Mouse (Mus musculus) ES-E14 (cell line): Measurements from ENCODE around the gene Clybl. TPM values are rescaled to one million over a fixed set of nuclear protein-coding genes. Genes with fewer than 3 reads are reported as not detected.

Experiments
- DNase-seq: peaks from one replicate; pipeline ENCODE4 v3.0.0-alpha.2; 2013; ENCODE audit warnings: low read depth, low spot score
- H3K27ac ChIP-seq: 2 replicates; pipeline ENCODE4 v1.5.1; 2012; ENCODE audit warnings: low read depth, mild to moderate bottlenecking, low read length, moderate library complexity, mixed read lengths; ENCODE audit not compliant: poor library complexity, insufficient read depth, severe bottlenecking
- H3K36me3 ChIP-seq: 2 replicates; pipeline ENCODE4 v1.6.1; 2012; ENCODE audit warnings: mild to moderate bottlenecking, low read length, moderate library complexity, mixed read lengths; ENCODE audit not compliant: control insufficient read depth, poor library complexity, insufficient read depth, severe bottlenecking
- H3K4me1 ChIP-seq, 2 experiments: fragments of 150-350 bp in 1 of 2; sonication (generic) in 1 of 2; 2 replicates each; pipeline ENCODE4 v1.6.1; 2012; ENCODE audit warnings: low read length in 2 of 2, mild to moderate bottlenecking in 1 of 2, mixed read lengths in 1 of 2; ENCODE audit not compliant: control insufficient read depth in 2 of 2, insufficient read depth in 2 of 2, poor library complexity in 1 of 2
- H3K4me3 ChIP-seq, 2 experiments: fragments of 150-350 bp in 1 of 2; sonication (generic) in 1 of 2; 2 replicates each; pipeline ENCODE4 v1.5.1; 2012; ENCODE audit warnings: low read length in 2 of 2, low read depth in 1 of 2, mild to moderate bottlenecking in 1 of 2, mixed read lengths in 1 of 2; ENCODE audit not compliant: insufficient read depth in 1 of 2, poor library complexity in 1 of 2, severe bottlenecking in 1 of 2
- H3K9ac ChIP-seq: 2 replicates; pipeline ENCODE4 v1.6.1; 2012; ENCODE audit warnings: low read depth, mild to moderate bottlenecking, low read length, mixed read lengths; ENCODE audit not compliant: poor library complexity, insufficient read depth, severe bottlenecking
- H3K9me3 ChIP-seq: fragments of 150-350 bp; sonication (generic); 2 replicates; pipeline ENCODE4 v1.6.1; 2012; ENCODE audit warnings: low read depth, mild to moderate bottlenecking, low read length; ENCODE audit not compliant: control insufficient read depth, insufficient read depth
- CHD2 ChIP-seq: IDR thresholded peaks from 2 replicates; pipeline ENCODE4 v1.6.1; 2014; ENCODE audit warnings: mild to moderate bottlenecking, low read depth, low read length, inconsistent platforms
- HCFC1 ChIP-seq: IDR thresholded peaks from 2 replicates; pipeline ENCODE4 v1.6.1; 2012; ENCODE audit warnings: low read length, inconsistent platforms, borderline replicate concordance; ENCODE audit not compliant: insufficient read depth
- MAFK ChIP-seq: IDR thresholded peaks from 2 replicates; pipeline ENCODE4 v1.6.1; 2014; ENCODE audit warnings: mild to moderate bottlenecking, low read depth, low read length, inconsistent platforms; ENCODE audit not compliant: insufficient read depth
- ZC3H11A ChIP-seq: IDR thresholded peaks from 2 replicates; pipeline ENCODE4 v1.6.1; 2012; ENCODE audit warnings: low read depth, mild to moderate bottlenecking, inconsistent platforms, low read length, borderline replicate concordance
- ZNF384 ChIP-seq: IDR thresholded peaks from 2 replicates; pipeline ENCODE4 v1.6.1; 2012; ENCODE audit warnings: low read depth, low read length, inconsistent platforms
- in situ Hi-C, 2 experiments: fragments of 600-800 bp; cut with MboI; formaldehyde crosslinking; loops; one replicate each; pipeline ENCODE4 v1.15.1; 2025; ENCODE audit warnings: low sequenced_read_pairs in 2 of 2, inconsistent platforms in 1 of 2; ENCODE audit not compliant: unreplicated experiment in 2 of 2
- total RNA-seq: library from RNA; depleted of rRNA; stranded (reverse); fragments of 300-350 nt; gene quantifications from 2 replicates; pipeline ENCODE4 v1.2.3, GENCODE M21; 2012

The Clybl gene
- total RNA-seq, 1 experiment, result 2.6 TPM

DNA sequence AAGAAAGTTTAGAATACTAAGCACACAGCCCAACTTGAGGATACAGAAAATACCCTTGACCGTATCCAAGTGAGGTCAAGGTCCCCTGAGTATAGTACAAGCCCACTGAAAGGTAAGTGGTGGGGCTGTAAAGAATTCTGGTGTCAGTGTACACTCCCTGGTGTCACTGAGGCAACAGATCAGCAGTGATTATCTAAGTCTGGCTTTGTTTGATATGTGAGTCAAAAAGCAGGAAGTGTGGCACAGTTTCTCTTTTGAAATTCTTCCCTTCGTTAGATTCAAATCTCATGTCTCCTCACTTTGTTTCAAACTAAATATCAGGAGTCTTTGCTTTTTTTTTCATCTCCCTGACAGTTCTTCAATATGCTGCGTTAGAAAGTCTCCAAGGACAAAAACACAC, 251.1 kb downstream of the Clybl start:
- no peak overlapping the region for H3K27ac ChIP-seq
- in situ Hi-C loops, result no loop called here
- peaks cover 9 to 10% of the 10 kb centered on the region in 2 experiments for H3K4me1 ChIP-seq
- TF ChIP-seq MAFK, result no peak
- no peak for TF ChIP-seq HCFC1
- TF ChIP-seq CHD2, result no peak
- no peak for TF ChIP-seq ZC3H11A
- no peak for TF ChIP-seq ZNF384
- H3K36me3 ChIP-seq, result no peaks in the 10 kb centered on the region
- no peaks in the 10 kb centered on the region for H3K9me3 ChIP-seq
- no peak overlapping the region for H3K9ac ChIP-seq
- no peak overlapping the region for H3K4me3 ChIP-seq
- no peak for DNase-seq

DNA sequence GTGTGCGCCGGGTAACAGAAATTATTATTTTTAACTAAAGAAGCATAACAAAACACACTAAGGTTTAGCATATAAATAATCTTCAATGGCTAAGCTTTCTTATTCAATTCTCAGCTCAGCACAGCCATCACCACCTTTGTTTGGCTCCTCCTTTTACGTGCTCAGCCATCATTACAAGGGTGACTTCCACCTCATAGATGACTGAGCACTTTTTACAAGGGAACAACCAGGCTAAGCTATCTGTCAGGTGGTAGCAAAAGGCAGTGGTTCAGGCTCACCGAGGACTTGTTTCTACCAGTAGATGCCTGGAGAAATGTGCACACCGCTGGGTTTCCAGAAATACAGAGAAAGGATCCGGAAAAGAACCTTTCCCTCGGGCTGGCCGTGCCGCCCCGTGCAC, 252.5 kb downstream of the Clybl start:
- peak overlapping the region; percentile 30; the same call in 1 of the 2 replicates for H3K9ac ChIP-seq
- no peak for DNase-seq
- peak overlapping the region; percentile 59; the same call in 1 of the 2 replicates for H3K27ac ChIP-seq
- no peaks in the 10 kb centered on the region for H3K9me3 ChIP-seq
- H3K36me3 ChIP-seq, result no peaks in the 10 kb centered on the region
- in situ Hi-C loops, result no loop called here
- H3K4me1 ChIP-seq, result peaks cover 9 to 10% of the 10 kb centered on the region in 2 experiments
- peak overlapping the region in 1 of 2 experiments; percentile 25; a peak in 1 of 4 replicates for H3K4me3 ChIP-seq
- TF ChIP-seq CHD2 (no peak), ZC3H11A (no peak), MAFK (peak; percentile 97), ZNF384 (no peak), HCFC1 (peak; percentile 33; the same call in 1 of the 2 replicates)

DNA sequence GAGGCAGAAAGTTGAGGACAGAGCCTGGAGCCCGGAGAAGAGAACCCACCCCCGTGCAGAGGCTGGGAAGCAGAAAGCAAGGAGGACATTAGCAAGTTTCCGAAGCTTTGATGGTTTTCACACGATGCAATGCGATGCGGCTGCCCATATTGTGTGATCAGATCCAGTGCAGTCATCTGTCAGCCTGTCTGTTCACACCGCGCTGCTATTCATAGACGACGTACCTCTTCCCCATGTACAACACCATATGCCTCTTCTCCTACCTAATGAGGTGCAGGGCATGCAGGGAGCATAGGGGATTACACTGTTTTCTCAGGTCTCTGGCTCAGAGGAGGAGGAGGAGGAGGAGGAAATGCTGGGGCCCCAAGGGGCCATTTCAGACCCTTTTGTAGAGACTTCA, 255.3 kb downstream of the Clybl start:
- no peak for TF ChIP-seq CHD2
- TF ChIP-seq HCFC1, result no peak
- no peak for TF ChIP-seq MAFK
- no peak for TF ChIP-seq ZC3H11A
- TF ChIP-seq ZNF384, result no peak

GRCm38 (mm10) chr14:122449601-122450495, 268.3 kb downstream of the Clybl start:
- H3K9me3 ChIP-seq, result no peaks in the 10 kb centered on the region
- no peak for TF ChIP-seq ZNF384
- no peak for TF ChIP-seq CHD2
- no peak for TF ChIP-seq MAFK
- no peak for TF ChIP-seq ZC3H11A
- TF ChIP-seq HCFC1, result no peak
- peak overlapping the region; percentile 50 to 67 for H3K4me3 ChIP-seq
- in situ Hi-C loops, result no loop called here
- no peaks in the 10 kb centered on the region for H3K36me3 ChIP-seq
- peak overlapping the region; percentile 64; the same call in 1 of the 2 replicates for H3K9ac ChIP-seq
- DNase-seq, result no peak
- no peak overlapping the region for H3K27ac ChIP-seq
- peaks cover 2% of the 10 kb centered on the region in 2 experiments; a peak in 3 of 4 replicates for H3K4me1 ChIP-seq

More for the DNA sequence above, 255.3 kb downstream of the Clybl start:
- H3K36me3 ChIP-seq, result no peaks in the 10 kb centered on the region
- no peak overlapping the region for H3K9ac ChIP-seq
- in situ Hi-C loops, result no loop called here
- H3K4me1 ChIP-seq, result peaks cover 6 to 9% of the 10 kb centered on the region in 2 experiments
- DNase-seq, result no peak
- H3K4me3 ChIP-seq, result no peak overlapping the region
- H3K9me3 ChIP-seq, result no peaks in the 10 kb centered on the region
- no peak overlapping the region for H3K27ac ChIP-seq
